Mouse (Mus musculus) ES-Bruce4 (cell line): ENCODE data around the gene Trdn.

Source experiments
- CTCF ChIP-seq: IDR thresholded peaks from one replicate; pipeline ENCODE4 v1.8.1; 2011; ENCODE audit warnings: low read depth, low read length
- EP300 ChIP-seq: IDR thresholded peaks from 2 replicates; pipeline ENCODE4 v1.6.1; 2011; ENCODE audit warnings: low read depth, low read length; ENCODE audit not compliant: insufficient read depth

GRCm38 (mm10) chr10:33060771-33061170 lies 19.6 kb upstream of the Trdn start:
- TF ChIP-seq CTCF: no peak
- no peak for TF ChIP-seq EP300
